Mouse (Mus musculus) thymus, postnatal 10 days (tissue): Measurements from ENCODE around the gene Olfr770.
"Not testable (repeated sequence)": the region's sequence is repeated elsewhere in the genome, so short reads cannot be mapped to it uniquely, and the experiment has no call there.

Experiments
- DNase-seq, 2 experiments: peaks; one replicate each; pipeline ENCODE4 v3.0.0; 2021; ENCODE audit warnings: low spot score in 2 of 2

Olfr770 gene

DNA sequence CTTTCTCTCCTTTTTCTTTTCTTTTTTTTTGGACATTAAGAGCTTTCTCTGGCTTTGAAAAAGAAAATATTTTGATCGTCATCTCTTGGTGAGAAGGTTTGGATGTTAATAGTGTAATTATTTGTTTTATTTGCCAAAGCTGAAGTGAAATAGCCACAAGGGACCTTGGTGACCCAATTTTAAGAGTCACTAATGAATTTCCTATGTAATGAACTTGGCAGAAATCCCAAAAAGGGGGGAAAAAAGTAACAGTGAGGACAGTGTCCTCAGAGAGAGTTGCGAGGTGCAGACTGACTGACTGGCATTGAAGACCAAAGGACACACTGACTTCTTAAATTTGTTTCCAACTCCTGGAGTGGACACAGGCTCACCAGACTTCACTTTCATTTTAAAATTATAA, at the start of gene Olfr770:
TSS of gene Olfr770 (minus strand) at position 101 of the 400 bp plus-strand sequence.
- DNase-seq, result no peak

GRCm38 (mm10) chr10:129187319-129187718, 48.5 kb upstream of the Olfr770 start, which contains the start of gene Olfr773:
Gene Olfr773 (minus strand): TSS chr10:129187419.
- not testable (repeated sequence) for DNase-seq

DNA sequence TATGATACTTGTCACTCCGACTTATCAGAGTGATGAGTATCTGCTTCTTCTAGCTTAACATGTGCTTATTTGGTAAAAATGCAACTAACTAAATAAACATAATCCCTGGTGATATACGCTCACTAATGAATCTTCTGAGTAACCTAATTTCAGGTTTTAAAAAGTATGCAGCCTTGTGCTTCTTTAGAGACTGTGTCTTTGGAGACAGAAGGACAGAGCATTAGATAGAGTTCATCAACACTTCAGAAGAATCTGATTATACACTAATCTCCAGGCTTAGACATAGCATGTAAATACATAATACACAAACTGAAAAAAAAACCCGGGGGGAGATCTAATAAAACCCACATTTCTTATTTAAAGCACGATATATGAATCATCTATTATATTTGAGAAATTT, 39.0 kb upstream of the Olfr770 start, which contains the start of gene Olfr772:
TSS of gene Olfr772 (minus strand) at position 101 of the 400 bp plus-strand sequence.
- DNase-seq, result not testable (repeated sequence)

- no peak for DNase-seq
Observed at GRCm38 (mm10) chr10:129164651-129165050, 25.9 kb upstream of the Olfr770 start, which contains the start of gene Olfr771. Gene Olfr771 (minus strand): TSS chr10:129164751.

GRCm38 (mm10) chr10:129117761-129118160, 21.0 kb downstream of the Olfr770 start, which contains the start of gene Olfr769:
Gene Olfr769 (minus strand): TSS chr10:129117861.
- DNase-seq, result no peak

GRCm38 (mm10) chr10:129115146-129115545, 23.7 kb downstream of the Olfr770 start:
- no peak for DNase-seq

- no peak for DNase-seq
Observed at GRCm38 (mm10) chr10:129101231-129101630, 37.6 kb downstream of the Olfr770 start.

DNA sequence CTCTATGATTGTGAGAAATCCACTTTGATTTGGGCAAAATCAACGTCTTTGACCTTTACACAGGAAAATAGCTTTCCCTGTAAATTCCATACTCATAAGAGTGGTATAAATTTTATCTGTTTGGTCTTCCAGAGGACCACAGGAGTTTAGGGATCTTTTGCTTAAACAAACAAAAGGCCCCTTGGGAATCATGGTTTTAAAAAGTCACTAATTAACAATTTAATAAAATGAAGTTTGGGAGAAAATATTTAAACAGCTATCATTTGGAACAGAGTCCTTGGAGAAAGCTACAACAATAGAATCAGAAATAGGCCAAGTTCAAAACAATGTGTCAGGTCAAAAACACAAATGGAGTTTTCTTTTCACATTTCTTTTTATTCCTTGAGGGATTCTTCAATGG, 39.5 kb downstream of the Olfr770 start, which contains the start of gene Olfr768:
TSS of gene Olfr768 (minus strand) at position 101 of the 400 bp plus-strand sequence.
- no peak for DNase-seq

DNA sequence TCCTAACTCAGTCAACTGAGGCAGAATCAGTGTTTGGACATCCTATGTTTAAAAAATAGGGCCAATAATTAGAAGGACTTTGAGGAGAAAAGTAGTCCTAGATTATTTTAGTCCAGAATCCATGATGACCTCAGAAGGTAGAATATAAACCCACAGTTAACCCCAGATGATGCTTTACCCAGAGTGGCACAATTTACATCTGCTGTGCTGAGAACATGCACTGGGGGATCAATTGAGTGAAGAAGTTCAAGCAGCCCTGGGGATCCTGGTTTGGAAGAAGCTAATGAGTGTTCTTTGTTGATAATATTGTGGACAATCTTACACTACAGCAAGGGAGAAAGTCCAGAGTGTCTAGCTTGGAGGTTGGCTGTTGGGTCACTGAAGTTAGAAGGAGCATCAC, 56.0 kb downstream of the Olfr770 start, which contains the start of gene Olfr767:
TSS of gene Olfr767 (minus strand) at position 101 of the 400 bp plus-strand sequence.
- DNase-seq, result not testable (repeated sequence)
